Mouse (Mus musculus): ENCODE results near the gene Gucy1b1. TPM values are rescaled to one million over a fixed set of nuclear protein-coding genes. Genes with fewer than 3 reads are reported as not detected.

The Gucy1b1 gene
- total RNA-seq, 2 experiments from 2014 or later, result not detected

Other genes with a start within 250 kb of the Gucy1b1 start
- 7.1 and 9.0 TPM in 2 replicates for gene Ctso, start 142.1 kb downstream of the Gucy1b1 start, total RNA-seq (2015; ENCODE audit: low replicate concordance)
- 0.53 and 2.6 TPM in 2 replicates for gene Ctso, start 142.1 kb downstream of the Gucy1b1 start, total RNA-seq (2017; ENCODE audit: low replicate concordance)
- gene Tdo2, start 98.5 kb downstream of the Gucy1b1 start, total RNA-seq (2015; ENCODE audit: low replicate concordance), result not detected in 2 replicates
- gene Tdo2, start 98.5 kb downstream of the Gucy1b1 start, total RNA-seq (2017; ENCODE audit: low replicate concordance), result not detected in 2 replicates
- not detected in 2 replicates for gene Asic5, start 92.4 kb downstream of the Gucy1b1 start, total RNA-seq (2015; ENCODE audit: low replicate concordance)
- gene Asic5, start 92.4 kb downstream of the Gucy1b1 start, total RNA-seq (2017; ENCODE audit: low replicate concordance), result not detected in 2 replicates
- 1.4 TPM in 1 of 2 replicates, not detected in the other for gene Gucy1a1, start 71.1 kb upstream of the Gucy1b1 start, total RNA-seq (2015; ENCODE audit: low replicate concordance)
- not detected in 2 replicates for gene Gucy1a1, start 71.1 kb upstream of the Gucy1b1 start, total RNA-seq (2017; ENCODE audit: low replicate concordance)